Mouse (Mus musculus): ENCODE measurements around the gene Pcsk6. TPM values are rescaled to one million over a fixed set of nuclear protein-coding genes. Genes with fewer than 3 reads are reported as not detected.

Pcsk6 gene
- polyA plus RNA-seq, 1 experiment from 2014 or later: 0.87 TPM

DNA sequence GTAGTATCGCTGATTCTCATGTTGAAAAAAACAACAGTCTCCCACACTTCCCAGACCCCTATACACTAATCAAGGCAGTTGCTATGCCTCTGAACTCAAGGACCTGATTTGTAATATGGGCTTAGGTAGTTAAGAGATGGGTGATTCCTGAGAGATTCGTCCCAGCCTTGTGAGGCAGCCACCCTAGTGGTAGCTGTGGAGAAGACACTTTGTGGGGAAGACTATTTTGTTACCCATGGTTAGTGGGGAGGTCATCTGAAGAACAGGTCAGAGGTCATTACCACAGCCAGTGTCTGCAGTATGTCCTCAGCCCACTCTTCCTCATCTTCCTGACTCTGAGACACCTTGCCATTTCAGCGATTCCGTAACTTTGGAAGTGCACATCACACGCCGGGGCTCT is 24.3 kb downstream of the Pcsk6 start:
- no peak overlapping the region for H3K27ac ChIP-seq
- H3K27me3 ChIP-seq (replicated peaks): no peaks in the 10 kb centered on the region
- no peak overlapping the region for H3K9ac ChIP-seq
- H3K4me2 ChIP-seq: no peak overlapping the region
- 86% methylated on average over 6 of the region's 6 CpGs for WGBS (ENCODE audit: insufficient replicate concordance)
- H3K9me3 ChIP-seq (replicated peaks): no peaks in the 10 kb centered on the region
- ATAC-seq: no peak
- H3K36me3 ChIP-seq: no peaks in the 10 kb centered on the region
- H3K4me1 ChIP-seq: peaks cover 18% of the 10 kb centered on the region
- H3K4me3 ChIP-seq: no peak overlapping the region

DNA sequence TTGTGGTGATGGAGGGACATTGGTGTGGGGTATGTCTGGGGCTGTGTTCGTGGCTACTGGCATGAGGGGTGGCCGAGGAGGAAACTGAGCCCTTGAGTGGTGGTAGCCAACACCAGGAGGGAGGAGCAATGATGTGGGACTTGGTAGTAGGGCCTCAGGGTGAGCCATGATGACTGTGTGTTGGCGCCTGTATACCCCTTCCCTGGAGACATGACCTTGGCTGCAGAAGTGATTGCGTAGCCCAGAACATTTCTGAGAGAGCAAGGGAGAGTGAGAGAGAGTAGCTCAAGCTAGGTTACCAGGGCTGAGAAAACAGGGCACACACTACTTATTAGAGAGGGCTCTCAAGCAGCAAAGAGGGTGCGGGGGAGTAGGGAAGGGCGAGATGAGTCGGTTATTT is 30.3 kb downstream of the Pcsk6 start:
- Histone ChIP-seq H3K36me3 (no peaks in the 10 kb centered on the region), H3K9me3 (replicated peaks) (no peaks in the 10 kb centered on the region), H3K9ac (no peak overlapping the region), H3K4me3 (no peak overlapping the region), H3K27ac (no peak overlapping the region), H3K27me3 (replicated peaks) (0 out of 2 replicates have a peak, but pooled peaks cover 4% of the 10 kb centered on the region), H3K4me2 (no peak overlapping the region), H3K4me1 (no peaks in the 10 kb centered on the region)
- ATAC-seq: no peak
- 71% methylated on average over 7 of the region's 7 CpGs for WGBS (ENCODE audit: insufficient replicate concordance)

DNA sequence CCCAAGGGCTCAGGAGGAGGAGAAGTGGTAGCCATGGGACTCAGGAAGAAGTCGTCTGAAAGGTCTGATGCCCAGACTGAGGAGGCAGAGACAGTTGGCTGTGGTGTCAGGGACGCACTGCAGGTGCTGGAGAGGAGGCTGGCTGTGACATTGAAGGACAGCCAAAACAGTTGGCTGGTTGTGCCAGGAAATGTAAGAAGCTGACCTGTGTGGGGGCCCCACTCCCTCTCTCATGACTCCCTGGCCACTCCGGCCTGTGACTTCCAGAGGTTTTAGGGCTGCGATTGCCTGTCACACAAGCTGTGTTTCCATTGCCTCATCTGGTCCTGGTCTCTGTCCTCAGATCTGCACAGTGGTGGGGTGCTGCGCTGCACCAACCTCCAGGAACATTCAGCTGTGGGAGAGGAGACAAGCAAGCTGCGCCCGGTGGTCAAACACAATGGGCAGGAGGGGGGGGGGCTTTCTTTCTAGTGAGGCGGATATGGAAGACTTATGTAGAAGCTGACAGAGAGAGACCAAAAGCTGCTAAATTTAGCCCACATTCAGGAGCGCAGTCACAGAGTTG is 30.8 kb downstream of the Pcsk6 start:
- ATAC-seq: no peak
- Histone ChIP-seq H3K9me3 (replicated peaks) (no peaks in the 10 kb centered on the region), H3K27ac (no peak overlapping the region), H3K4me2 (no peak overlapping the region), H3K27me3 (replicated peaks) (0 out of 2 replicates have a peak, but pooled peaks cover 4% of the 10 kb centered on the region), H3K4me3 (no peak overlapping the region), H3K36me3 (no peaks in the 10 kb centered on the region), H3K9ac (no peak overlapping the region), H3K4me1 (no peaks in the 10 kb centered on the region)
- whole genome bisulfite sequencing (ENCODE audit: insufficient replicate concordance): 55% methylated on average over 9 of the region's 9 CpGs

- no peak overlapping the region for H3K27ac ChIP-seq
- H3K9ac ChIP-seq: no peak overlapping the region
- no peak overlapping the region for H3K4me3 ChIP-seq
- no peak overlapping the region for H3K4me2 ChIP-seq
- no peaks in the 10 kb centered on the region for H3K9me3 ChIP-seq (replicated peaks)
- ATAC-seq: no peak
- H3K36me3 ChIP-seq: no peaks in the 10 kb centered on the region
- no peaks in the 10 kb centered on the region for H3K4me1 ChIP-seq
- H3K27me3 ChIP-seq (replicated peaks): 0 out of 2 replicates have a peak, but pooled peaks cover 4% of the 10 kb centered on the region
- 80% methylated on average over 10 of the region's 10 CpGs for WGBS (ENCODE audit: insufficient replicate concordance)
These were observed 32.0 kb downstream of the Pcsk6 start for GRCm38 (mm10) chr7:65893546-65893945.

DNA sequence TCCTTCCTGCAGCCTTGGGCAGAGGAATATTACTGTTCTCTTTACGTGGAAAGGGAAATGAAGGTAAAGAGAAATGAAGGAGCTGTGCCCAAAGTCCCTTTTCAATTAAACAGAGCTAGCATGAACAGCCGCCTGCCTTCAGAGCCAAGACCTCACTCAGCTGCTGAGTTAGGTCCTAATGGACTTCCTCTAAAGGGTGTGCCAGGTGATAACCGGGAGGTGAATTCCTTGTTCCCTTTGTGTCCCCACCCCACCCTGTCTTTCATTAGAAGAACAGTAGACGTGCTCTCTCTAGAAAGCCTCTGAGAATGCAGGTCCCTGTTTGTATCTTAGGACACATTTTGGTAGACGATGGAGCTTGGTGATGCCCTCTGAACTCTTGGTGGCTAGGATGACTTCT is 33.7 kb downstream of the Pcsk6 start:
- Histone ChIP-seq H3K27ac (no peak overlapping the region), H3K27me3 (replicated peaks) (0 out of 2 replicates have a peak, but pooled peaks cover 4% of the 10 kb centered on the region), H3K9ac (no peak overlapping the region), H3K9me3 (replicated peaks) (no peaks in the 10 kb centered on the region), H3K36me3 (no peaks in the 10 kb centered on the region), H3K4me3 (no peak overlapping the region), H3K4me2 (no peak overlapping the region), H3K4me1 (no peaks in the 10 kb centered on the region)
- ATAC-seq: no peak
- WGBS (ENCODE audit: insufficient replicate concordance): 51% methylated on average over 5 of the region's 5 CpGs

- H3K9me3 ChIP-seq (replicated peaks): no peaks in the 10 kb centered on the region
- no peak for ATAC-seq
- no peak overlapping the region for H3K4me2 ChIP-seq
- H3K27ac ChIP-seq: no peak overlapping the region
- no peak overlapping the region for H3K9ac ChIP-seq
- H3K4me3 ChIP-seq: no peak overlapping the region
- 73% methylated on average over 11 of the region's 11 CpGs for WGBS (ENCODE audit: insufficient replicate concordance)
- no peaks in the 10 kb centered on the region for H3K27me3 ChIP-seq (replicated peaks)
- H3K4me1 ChIP-seq: peaks cover 13% of the 10 kb centered on the region; the same call in 1 of the 2 replicates
- no peaks in the 10 kb centered on the region for H3K36me3 ChIP-seq
These were observed 39.7 kb downstream of the Pcsk6 start for GRCm38 (mm10) chr7:65901231-65901630.

DNA sequence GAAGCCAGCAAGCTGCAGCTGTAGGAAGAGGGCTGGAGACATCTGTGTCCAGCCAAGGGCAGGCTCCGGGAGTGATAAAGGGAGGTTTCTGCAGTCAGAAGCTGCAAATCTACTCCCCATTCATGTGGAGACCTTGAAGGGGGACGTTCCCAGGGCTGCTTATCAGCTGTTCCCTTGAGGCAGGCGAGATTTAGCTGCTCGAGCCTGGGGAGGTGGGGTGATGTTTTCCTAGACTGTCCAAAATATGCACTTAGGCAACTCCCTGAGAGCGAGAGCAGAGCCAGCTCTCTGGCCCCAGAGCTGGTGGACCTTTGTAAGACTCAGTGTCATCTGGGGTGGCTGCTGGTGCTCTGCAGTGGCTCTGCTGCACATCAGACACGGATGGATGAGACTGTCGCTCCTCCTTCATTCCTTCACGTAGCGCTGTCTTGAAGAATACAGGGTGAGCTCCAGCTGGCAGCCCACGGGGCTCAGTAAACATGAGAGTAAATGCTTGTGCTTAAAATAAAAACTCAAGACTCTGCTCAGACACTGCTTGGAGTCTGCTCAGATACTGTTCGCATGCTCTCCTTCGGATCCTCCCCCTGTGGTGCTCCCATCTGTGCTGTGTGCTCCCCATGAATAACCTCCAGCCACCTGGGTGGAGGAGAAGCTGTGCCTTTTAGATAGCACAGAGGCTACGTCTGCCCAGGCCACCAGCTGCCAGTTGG is 41.1 kb downstream of the Pcsk6 start:
- Histone ChIP-seq H3K4me1 (peaks cover 13% of the 10 kb centered on the region; the same call in 1 of the 2 replicates), H3K4me2 (no peak overlapping the region), H3K4me3 (no peak overlapping the region), H3K27ac (no peak overlapping the region), H3K27me3 (replicated peaks) (no peaks in the 10 kb centered on the region; the same call in 1 of the 2 replicates), H3K36me3 (no peaks in the 10 kb centered on the region), H3K9me3 (replicated peaks) (no peaks in the 10 kb centered on the region), H3K9ac (no peak overlapping the region)
- whole genome bisulfite sequencing (ENCODE audit: insufficient replicate concordance): 43% methylated on average over 13 of the region's 13 CpGs
- peak; percentile 60 for ATAC-seq

GRCm38 (mm10) chr7:65903456-65903855 is 41.9 kb downstream of the Pcsk6 start:
- H3K4me1 ChIP-seq: peaks cover 13% of the 10 kb centered on the region; the same call in 1 of the 2 replicates
- no peaks in the 10 kb centered on the region for H3K9me3 ChIP-seq (replicated peaks)
- H3K27me3 ChIP-seq (replicated peaks): no peaks in the 10 kb centered on the region; the same call in 1 of the 2 replicates
- H3K36me3 ChIP-seq: no peaks in the 10 kb centered on the region
- no peak overlapping the region for H3K9ac ChIP-seq
- H3K27ac ChIP-seq: no peak overlapping the region
- no peak overlapping the region for H3K4me3 ChIP-seq
- WGBS (ENCODE audit: insufficient replicate concordance): 59% methylated on average over 6 of the region's 6 CpGs
- H3K4me2 ChIP-seq: no peak overlapping the region
- ATAC-seq: no peak

- H3K9ac ChIP-seq: no peak overlapping the region
- no peaks in the 10 kb centered on the region for H3K9me3 ChIP-seq (replicated peaks)
- H3K4me1 ChIP-seq: peaks cover 13% of the 10 kb centered on the region; the same call in 1 of the 2 replicates
- H3K27me3 ChIP-seq (replicated peaks): no peaks in the 10 kb centered on the region; the same call in 1 of the 2 replicates
- WGBS (ENCODE audit: insufficient replicate concordance): 62% methylated on average over 9 of the region's 9 CpGs
- no peak overlapping the region for H3K27ac ChIP-seq
- no peak for ATAC-seq
- no peak overlapping the region for H3K4me3 ChIP-seq
- no peaks in the 10 kb centered on the region for H3K36me3 ChIP-seq
- no peak overlapping the region for H3K4me2 ChIP-seq
These were observed 45.2 kb downstream of the Pcsk6 start for GRCm38 (mm10) chr7:65906528-65907272.

DNA sequence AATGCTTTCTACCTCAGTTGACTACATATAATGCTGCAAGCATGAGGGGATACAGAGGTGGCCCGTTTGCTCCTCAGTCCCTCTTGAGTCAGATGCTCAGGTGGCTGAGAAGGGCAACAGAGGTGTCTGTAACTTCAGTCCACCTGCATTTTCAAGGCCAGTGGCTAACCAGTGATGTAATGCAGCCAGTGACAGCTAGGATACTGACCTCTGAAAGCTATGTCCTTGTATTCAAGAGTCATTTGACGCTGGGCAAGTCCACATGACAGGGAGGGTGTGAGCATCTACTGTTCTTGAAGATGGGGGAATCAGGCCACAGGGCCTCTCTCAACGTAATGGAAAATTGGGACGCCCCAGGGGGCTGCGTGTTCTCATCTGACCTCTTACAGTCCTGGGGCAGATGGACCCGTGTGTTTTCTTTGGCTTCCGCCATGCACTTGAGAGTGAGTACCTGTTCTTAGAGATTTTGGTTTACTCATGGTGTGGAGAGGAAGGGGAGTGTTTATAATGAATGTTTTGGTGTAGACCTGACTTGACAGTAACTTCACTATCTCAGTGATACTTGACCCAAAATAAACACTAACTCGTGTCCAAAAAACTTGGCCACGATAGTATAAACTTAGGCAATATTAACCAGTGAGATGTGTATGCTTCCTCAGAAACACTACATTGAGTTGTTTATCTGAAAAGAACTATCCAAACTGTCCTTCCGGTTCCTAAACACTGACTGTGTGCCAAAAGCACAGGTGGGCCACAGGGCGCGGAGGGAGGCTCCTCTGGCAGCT is 48.0 kb downstream of the Pcsk6 start:
- Histone ChIP-seq H3K9ac (no peak overlapping the region), H3K4me2 (no peak overlapping the region), H3K27ac (no peak overlapping the region), H3K27me3 (replicated peaks) (no peaks in the 10 kb centered on the region; the same call in 1 of the 2 replicates), H3K9me3 (replicated peaks) (no peaks in the 10 kb centered on the region), H3K4me1 (no peaks in the 10 kb centered on the region), H3K36me3 (no peaks in the 10 kb centered on the region), H3K4me3 (no peak overlapping the region)
- no peak for ATAC-seq
- whole genome bisulfite sequencing (ENCODE audit: insufficient replicate concordance): 69% methylated on average over 12 of the region's 12 CpGs

GRCm38 (mm10) chr7:65913088-65913610 is 51.6 kb downstream of the Pcsk6 start:
- no peak for ATAC-seq
- H3K9me3 ChIP-seq (replicated peaks): no peaks in the 10 kb centered on the region
- 66% methylated on average over 3 of the region's 3 CpGs for WGBS (ENCODE audit: insufficient replicate concordance)
- no peak overlapping the region for H3K9ac ChIP-seq
- no peak overlapping the region for H3K27ac ChIP-seq
- H3K36me3 ChIP-seq: no peaks in the 10 kb centered on the region
- no peak overlapping the region for H3K4me2 ChIP-seq
- H3K4me3 ChIP-seq: no peak overlapping the region
- no peaks in the 10 kb centered on the region for H3K27me3 ChIP-seq (replicated peaks)
- H3K4me1 ChIP-seq: no peaks in the 10 kb centered on the region
